ENCODE assay signal across 10 mouse cellular contexts in genomic region chr5:53525305-53526069, GRCm38 (mm10). TPM values are rescaled to one million over a fixed set of nuclear protein-coding genes. Genes with fewer than 3 reads are reported as not detected.
DNase-seq lines count a peak whose midpoint lies in the region; ATAC-seq and TF ChIP-seq lines count a peak whose summit lies in the region.
"Had no signal": no experiment of that assay in that cellular context is flagged by ENCODE, and none has a peak within 500 bp of the region (broad histone marks: within the 10 kb centered on the region; RNA-seq: fewer than 3 reads in every experiment).

No protein-coding gene starts in this region.

- ATAC-seq in hindbrain, embryonic 11.5 days (ENCODE audit: low FRiP score), result peak; percentile 87
- peak; percentile 67 for ATAC-seq in limb, embryonic 13.5 days (ENCODE audit: low FRiP score, low read depth)
- no peak for ATAC-seq in liver, embryonic 12.5 days
- no peak for ATAC-seq in intestine, embryonic 15.5 days

- H3K4me3 ChIP-seq in testis, adult 2 months (ENCODE audit: control insufficient read depth, low read depth, low read length), result no peak overlapping the region
- peak overlapping the region; percentile 21; the same call in 1 of the 2 replicates for H3K4me3 ChIP-seq in hindbrain, embryonic 11.5 days (ENCODE audit: low read depth, low read length)
- H3K4me3 ChIP-seq in limb, embryonic 13.5 days, result no peak overlapping the region
- no peak overlapping the region for H3K4me3 ChIP-seq in liver, embryonic 12.5 days
- no peak overlapping the region for H3K4me3 ChIP-seq in intestine, embryonic 15.5 days (replicated peaks)
- H3K4me3 ChIP-seq: embryonic facial prominence, embryonic 15.5 days; liver, embryonic 15.5 days had no signal

- TF ChIP-seq CTCF in testis, adult 2 months (IDR thresholded peaks at IDR 0.05; ENCODE audit: control insufficient read depth, insufficient read depth, insufficient replicate concordance, low read depth, low read length), result no peak

- no peak for TF ChIP-seq POLR2A in testis, adult 2 months (IDR thresholded peaks at IDR 0.05; ENCODE audit: control insufficient read depth, low read depth, low read length)

- no peaks in the 10 kb centered on the region for H3K9me3 ChIP-seq in hindbrain, embryonic 11.5 days (ENCODE audit: control insufficient read depth, low read length)
- no peaks in the 10 kb centered on the region for H3K9me3 ChIP-seq in limb, embryonic 13.5 days
- H3K9me3 ChIP-seq in liver, embryonic 12.5 days (replicated peaks), result no peaks in the 10 kb centered on the region
- no peaks in the 10 kb centered on the region for H3K9me3 ChIP-seq in intestine, embryonic 15.5 days
- H3K9me3 ChIP-seq: embryonic facial prominence, embryonic 15.5 days; liver, embryonic 15.5 days had no signal

- H3K4me2 ChIP-seq in hindbrain, embryonic 11.5 days (replicated peaks; ENCODE audit: low read depth, low read length), result peak overlapping the region; percentile 32
- H3K4me2 ChIP-seq in limb, embryonic 13.5 days (replicated peaks), result no peak overlapping the region
- no peak overlapping the region for H3K4me2 ChIP-seq in liver, embryonic 12.5 days
- no peak overlapping the region for H3K4me2 ChIP-seq in intestine, embryonic 15.5 days (replicated peaks)
- H3K4me2 ChIP-seq: embryonic facial prominence, embryonic 15.5 days; liver, embryonic 15.5 days had no signal

- H3K27ac ChIP-seq in testis, adult 2 months (ENCODE audit: control insufficient read depth, insufficient read depth, low read depth, low read length), result 0 out of 2 replicates have a peak overlapping the region, but pooled peaks have one; percentile 18
- peak overlapping the region; percentile 76 for H3K27ac ChIP-seq in hindbrain, embryonic 11.5 days (ENCODE audit: low read depth, low read length)
- H3K27ac ChIP-seq in limb, embryonic 13.5 days, result 0 out of 2 replicates have a peak overlapping the region, but pooled peaks have one; percentile 3
- no peak overlapping the region for H3K27ac ChIP-seq in liver, embryonic 12.5 days
- H3K27ac ChIP-seq in intestine, embryonic 15.5 days, result no peak overlapping the region
- H3K27ac ChIP-seq: liver, embryonic 15.5 days had no signal

- H3K27me3 ChIP-seq in testis, adult 2 months (ENCODE audit: control insufficient read depth, insufficient read depth, low read length), result no peaks in the 10 kb centered on the region
- no peaks in the 10 kb centered on the region for H3K27me3 ChIP-seq in hindbrain, embryonic 11.5 days (ENCODE audit: control insufficient read depth, insufficient read depth, low read length)
- H3K27me3 ChIP-seq in limb, embryonic 13.5 days, result no peaks in the 10 kb centered on the region
- no peaks in the 10 kb centered on the region for H3K27me3 ChIP-seq in liver, embryonic 12.5 days (replicated peaks)
- no peaks in the 10 kb centered on the region for H3K27me3 ChIP-seq in intestine, embryonic 15.5 days (replicated peaks)
- H3K27me3 ChIP-seq: embryonic facial prominence, embryonic 15.5 days; liver, embryonic 15.5 days had no signal

- peak overlapping the region; percentile 33 for H3K9ac ChIP-seq in hindbrain, embryonic 11.5 days (ENCODE audit: low read depth, low read length)
- H3K9ac ChIP-seq in limb, embryonic 13.5 days, result no peak overlapping the region
- no peak overlapping the region for H3K9ac ChIP-seq in liver, embryonic 12.5 days
- H3K9ac ChIP-seq in intestine, embryonic 15.5 days, result no peak overlapping the region
- H3K9ac ChIP-seq: embryonic facial prominence, embryonic 15.5 days; liver, embryonic 15.5 days had no signal

- H3K36me3 ChIP-seq in testis, adult 2 months (ENCODE audit: control insufficient read depth, insufficient read depth, low read length), result no peaks in the 10 kb centered on the region
- H3K36me3 ChIP-seq in hindbrain, embryonic 11.5 days (ENCODE audit: control insufficient read depth, insufficient read depth, low read length), result no peaks in the 10 kb centered on the region
- H3K36me3 ChIP-seq in limb, embryonic 13.5 days, result no peaks in the 10 kb centered on the region
- H3K36me3 ChIP-seq in liver, embryonic 12.5 days, result no peaks in the 10 kb centered on the region
- H3K36me3 ChIP-seq in intestine, embryonic 15.5 days, result no peaks in the 10 kb centered on the region
- H3K36me3 ChIP-seq: embryonic facial prominence, embryonic 15.5 days; liver, embryonic 15.5 days had no signal

- no peak for DNase-seq in testis, postnatal 10 days (ENCODE audit: low spot score)
- peak; percentile 61 for DNase-seq in hindbrain, embryonic 11.5 days (ENCODE audit: low spot score)
- peak; percentile 67 to 83 for DNase-seq in right cerebral cortex, postnatal 36 days (ENCODE audit: low spot score in 2 of 2)
- DNase-seq in kidney, postnatal 10 days, result no peak

- WGBS in hindbrain, embryonic 11.5 days, result 32% methylated on average over 20 of the region's 20 CpGs
- 73% methylated on average over 20 of the region's 20 CpGs for WGBS in limb, embryonic 13.5 days
- WGBS in liver, embryonic 12.5 days (ENCODE audit: insufficient replicate concordance), result 67% methylated on average over 20 of the region's 20 CpGs
- WGBS in intestine, embryonic 15.5 days, result 73% methylated on average over 20 of the region's 20 CpGs

- no peaks in the 10 kb centered on the region for H3K4me1 ChIP-seq in testis, adult 2 months (ENCODE audit: control insufficient read depth, insufficient read depth, low read length)
- H3K4me1 ChIP-seq in hindbrain, embryonic 11.5 days (replicated peaks; ENCODE audit: control insufficient read depth, insufficient read depth, low read length), result peaks cover 4% of the 10 kb centered on the region; the same call in 1 of the 2 replicates
- peaks cover 27% of the 10 kb centered on the region for H3K4me1 ChIP-seq in limb, embryonic 13.5 days
- H3K4me1 ChIP-seq in liver, embryonic 12.5 days, result no peaks in the 10 kb centered on the region
- H3K4me1 ChIP-seq in intestine, embryonic 15.5 days (replicated peaks), result peaks cover 14% of the 10 kb centered on the region
- H3K4me1 ChIP-seq: liver, embryonic 15.5 days had no signal

RNA-seq across cellular contexts. Expression of gene Rbpj, which starts 59.5 kb away (rescaled TPM):
- 4.2 and 6.0 TPM in 2 replicates for polyA plus RNA-seq in testis, adult 2 months (2012; rRNA removed)
- 56.1 and 65.0 TPM in 2 replicates for polyA plus RNA-seq in hindbrain, embryonic 11.5 days (2014; fragmentation: Nextera tagmentation; extraction: Ambion mirVana)
- polyA plus RNA-seq in limb, embryonic 13.5 days (2015; fragmentation: Nextera tagmentation; extraction: Ambion mirVana), result 42.6 and 46.1 TPM in 2 replicates
- 14.4 and 14.7 TPM in 2 replicates for polyA plus RNA-seq in liver, embryonic 12.5 days (2016; fragmentation: Nextera tagmentation; extraction: Ambion mirVana)
- polyA plus RNA-seq in intestine, embryonic 15.5 days (2015; fragmentation: Nextera tagmentation; extraction: Ambion mirVana), result 24.6 and 27.9 TPM in 2 replicates

Comparison
In these comparisons a context has a peak if more than half of its experiments do, and no peak if none do; other contexts are left out.
1. H3K27ac ChIP-seq: peak in testis, adult 2 months (single experiment), hindbrain, embryonic 11.5 days (single experiment) and limb, embryonic 13.5 days (single experiment); none in liver, embryonic 12.5 days (single experiment) and intestine, embryonic 15.5 days (single experiment).
2. DNase-seq: peak in hindbrain, embryonic 11.5 days (single experiment) and right cerebral cortex, postnatal 36 days (2 of 2); none in testis, postnatal 10 days (single experiment) and kidney, postnatal 10 days (single experiment).
3. ATAC-seq: peak in hindbrain, embryonic 11.5 days (single experiment) and limb, embryonic 13.5 days (single experiment); none in liver, embryonic 12.5 days (single experiment) and intestine, embryonic 15.5 days (single experiment).